ENCODE assay signal across 15 mouse cellular contexts in the genomic region with DNA sequence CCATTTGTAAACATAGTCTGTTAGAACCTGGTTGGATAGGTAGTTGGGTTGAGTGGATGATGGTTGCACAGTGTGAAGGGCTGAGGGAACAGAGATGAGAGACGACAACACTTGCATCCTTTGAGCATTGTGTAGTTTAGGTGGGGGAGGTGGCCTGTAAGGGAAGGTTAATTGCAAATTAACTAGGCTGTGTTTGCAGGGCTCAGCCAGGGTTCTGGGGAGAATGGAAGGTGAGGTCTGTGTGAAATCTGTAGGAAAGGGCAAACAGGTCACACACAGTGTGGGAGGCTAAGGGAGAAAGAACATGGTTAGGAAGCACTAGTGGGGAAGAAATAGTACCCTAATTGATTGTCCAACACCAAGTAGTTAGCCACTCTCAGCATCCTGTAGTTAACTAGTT.
"Had no signal": no experiment of that assay in that cellular context is flagged by ENCODE, and none has a peak within 500 bp of the region (broad histone marks: within the 10 kb centered on the region; RNA-seq: fewer than 3 reads in every experiment).

No protein-coding gene starts in this region.

- H3K27me3 ChIP-seq: limb, embryonic 13.5 days; liver, embryonic 13.5 days; megakaryocyte, embryonic 14.5 days; midbrain, embryonic 15.5 days; neural tube, embryonic 13.5 days had no signal

- H3K36me3 ChIP-seq: limb, embryonic 13.5 days; liver, embryonic 13.5 days; midbrain, embryonic 15.5 days; neural tube, embryonic 13.5 days had no signal

- H3K9me3 ChIP-seq: limb, embryonic 13.5 days; liver, embryonic 13.5 days; megakaryocyte, embryonic 14.5 days; midbrain, embryonic 15.5 days; neural tube, embryonic 13.5 days had no signal

- H3K9ac ChIP-seq: limb, embryonic 13.5 days; liver, embryonic 13.5 days; midbrain, embryonic 15.5 days; neural tube, embryonic 13.5 days had no signal

- H3K4me3 ChIP-seq: layer of hippocampus, adult 2 months; limb, embryonic 13.5 days; liver, embryonic 13.5 days; megakaryocyte, embryonic 14.5 days; midbrain, embryonic 15.5 days; neural tube, embryonic 13.5 days had no signal

- ATAC-seq: midbrain, embryonic 15.5 days had no signal

- H3K4me1 ChIP-seq: midbrain, embryonic 15.5 days had no signal

- DNase-seq: kidney, adult 18-20 months; left cerebral cortex, postnatal 4 days; liver, embryonic 13.5 days; retina, postnatal 1 day; right cerebral cortex, postnatal 4 days; spleen, adult 18-20 months; thymus, adult 18-20 months; thymus, postnatal 14 days had no signal

- H3K4me2 ChIP-seq: limb, embryonic 13.5 days; liver, embryonic 13.5 days; midbrain, embryonic 11.5 days; midbrain, embryonic 15.5 days; neural tube, embryonic 13.5 days had no signal

- H3K27ac ChIP-seq: kidney, postnatal 0 days; layer of hippocampus, adult 2 months; limb, embryonic 13.5 days; liver, embryonic 13.5 days; midbrain, embryonic 15.5 days; neural tube, embryonic 13.5 days had no signal
